Mouse (Mus musculus) bone marrow, adult 2 months (tissue): ENCODE measurements at regions not wholly inside any gene's neighbourhood (a gene's known extent, or its start where the extent isn't known, plus 50 kb on each side); places are given as distances from the start of the nearest gene placed in this dataset.

ENCODE experiments used
- CTCF ChIP-seq: fragments of 200-500 bp; IDR thresholded peaks from 2 replicates; pipeline ENCODE4 v1.5.1; 2011; ENCODE audit warnings: low read length, control low read depth; ENCODE audit not compliant: control insufficient read depth, insufficient read depth
- POLR2A ChIP-seq: fragments of 200-500 bp; IDR thresholded peaks from 2 replicates; pipeline ENCODE4 v1.6.1; 2011; ENCODE audit warnings: low read depth, mild to moderate bottlenecking, control low read depth, low read length, borderline replicate concordance; ENCODE audit not compliant: control insufficient read depth

DNA sequence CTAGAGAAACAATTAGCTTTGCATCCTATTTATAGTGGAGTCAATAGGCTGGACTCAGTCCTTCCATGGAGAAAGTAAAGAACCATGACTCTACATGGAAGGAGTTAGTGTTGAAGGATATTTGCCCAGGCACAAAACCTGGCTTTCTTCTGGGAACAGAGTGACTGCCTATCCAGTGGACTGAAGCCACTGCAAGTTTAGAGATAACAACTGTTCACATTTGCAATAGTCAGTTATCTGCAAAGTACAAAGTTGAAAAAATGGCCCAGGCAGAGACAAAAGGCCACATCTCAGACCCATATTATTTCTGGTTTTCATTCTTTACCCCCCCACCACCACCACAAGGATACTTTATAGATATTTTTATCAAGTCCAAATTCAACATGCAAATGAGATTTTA is 53.4 kb upstream of the Gm47985 start:
- TF ChIP-seq CTCF = no peak
- TF ChIP-seq POLR2A = no peak
